Mouse (Mus musculus): Measurements from ENCODE around the gene Gm20388. TPM values are rescaled to one million over a fixed set of nuclear protein-coding genes. Genes with fewer than 3 reads are reported as not detected.

Gm20388 gene
- polyA plus RNA-seq, 1 experiment from 2014 or later: not detected

- Histone ChIP-seq H3K4me3 (replicated peaks; ENCODE audit: low read length) (no peak overlapping the region), H3K27ac (no peak overlapping the region), H3K9ac (no peak overlapping the region), H3K9me3 (ENCODE audit: control insufficient read depth, low read length) (no peaks in the 10 kb centered on the region), H3K36me3 (replicated peaks; ENCODE audit: control insufficient read depth, insufficient read depth) (peaks cover 43% of the 10 kb centered on the region), H3K27me3 (ENCODE audit: control insufficient read depth, insufficient read depth, low read length) (no peaks in the 10 kb centered on the region), H3K4me1 (replicated peaks; ENCODE audit: control insufficient read depth, insufficient read depth, low read length) (no peaks in the 10 kb centered on the region), H3K4me2 (replicated peaks) (no peak overlapping the region)
- DNase-seq (ENCODE audit: low spot score) (no peak), ATAC-seq (ENCODE audit: low FRiP score) (no peak)
- WGBS: 59% methylated on average over 9 of the region's 9 CpGs
Measured at GRCm38 (mm10) chr8:122419881-122420555, 2509.4 kb downstream of the Gm20388 start.

- Histone ChIP-seq H3K4me3 (replicated peaks; ENCODE audit: low read length) (no peak within 1 kb of the TSS), H3K4me1 (replicated peaks; ENCODE audit: control insufficient read depth, insufficient read depth, low read length) (no peaks in the 10 kb centered on the region)
- 85% methylated on average over 14 of the region's 14 CpGs for WGBS
Measured at GRCm38 (mm10) chr8:122421376-122422070, 2510.9 kb downstream of the Gm20388 start, which contains the start of gene Il17c. TSS of gene Il17c (plus strand) at chr8:122422020.

DNA sequence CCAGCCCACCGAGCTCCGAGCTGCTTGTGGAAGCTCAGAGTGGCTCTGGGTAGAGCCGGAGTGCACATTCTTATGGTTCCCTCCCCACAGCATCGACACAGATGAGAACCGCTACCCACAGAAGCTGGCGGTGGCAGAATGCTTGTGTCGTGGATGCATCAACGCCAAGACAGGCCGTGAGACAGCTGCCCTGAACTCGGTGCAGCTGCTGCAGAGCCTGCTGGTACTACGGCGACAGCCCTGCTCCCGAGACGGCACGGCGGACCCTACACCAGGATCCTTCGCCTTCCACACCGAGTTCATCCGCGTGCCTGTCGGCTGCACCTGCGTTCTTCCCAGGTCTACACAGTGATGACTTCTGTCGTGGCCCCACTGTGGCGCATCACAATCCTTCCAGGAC lies 2512.6 kb downstream of the Gm20388 start:
- H3K9me3 ChIP-seq (ENCODE audit: control insufficient read depth, low read length): no peaks in the 10 kb centered on the region
- no peak for DNase-seq (ENCODE audit: low spot score)
- WGBS: 85% methylated on average over 24 of the region's 24 CpGs
- peaks cover 12% of the 10 kb centered on the region for H3K36me3 ChIP-seq (replicated peaks; ENCODE audit: control insufficient read depth, insufficient read depth)
- H3K4me2 ChIP-seq (replicated peaks): no peak overlapping the region
- H3K9ac ChIP-seq: no peak overlapping the region
- H3K27ac ChIP-seq: no peak overlapping the region
- no peak overlapping the region for H3K4me3 ChIP-seq (replicated peaks; ENCODE audit: low read length)
- no peak for ATAC-seq (ENCODE audit: low FRiP score)
- H3K4me1 ChIP-seq (replicated peaks; ENCODE audit: control insufficient read depth, insufficient read depth, low read length): no peaks in the 10 kb centered on the region
- H3K27me3 ChIP-seq (ENCODE audit: control insufficient read depth, insufficient read depth, low read length): no peaks in the 10 kb centered on the region

More at GRCm38 (mm10) chr8:122421376-122422070, 2510.9 kb downstream of the Gm20388 start, which contains the start of gene Il17c:
- H3K36me3 ChIP-seq (replicated peaks; ENCODE audit: control insufficient read depth, insufficient read depth): peaks cover 28% of the 10 kb centered on the region
- H3K9ac ChIP-seq: no peak within 1 kb of the TSS
- no peaks in the 10 kb centered on the region for H3K27me3 ChIP-seq (ENCODE audit: control insufficient read depth, insufficient read depth, low read length)
- DNase-seq (ENCODE audit: low spot score) (no peak), ATAC-seq (ENCODE audit: low FRiP score) (no peak)
- H3K4me2 ChIP-seq (replicated peaks): no peak within 1 kb of the TSS
- H3K27ac ChIP-seq: no peak within 1 kb of the TSS
- no peaks in the 10 kb centered on the region for H3K9me3 ChIP-seq (ENCODE audit: control insufficient read depth, low read length)

DNA sequence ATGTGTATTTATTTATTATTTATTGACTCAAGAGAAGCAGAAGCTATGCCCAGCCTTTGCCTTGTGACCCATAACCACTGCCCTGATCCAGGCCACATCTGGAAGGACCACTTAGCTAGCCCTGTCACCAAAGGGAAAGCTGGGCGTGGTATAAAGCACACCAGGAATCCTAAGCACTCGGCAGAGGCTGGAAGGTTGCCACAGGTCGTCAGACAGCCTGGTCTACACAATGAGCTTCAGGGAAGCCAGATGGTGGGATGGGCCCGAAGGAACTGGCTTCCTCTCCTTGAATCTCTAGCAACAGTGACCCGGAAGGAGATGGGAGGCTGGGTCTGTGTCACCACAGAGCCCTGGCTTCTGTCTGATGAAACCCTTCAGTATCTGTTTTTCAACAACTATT lies 2513.0 kb downstream of the Gm20388 start:
- H3K9me3 ChIP-seq (ENCODE audit: control insufficient read depth, low read length): no peaks in the 10 kb centered on the region
- no peaks in the 10 kb centered on the region for H3K4me1 ChIP-seq (replicated peaks; ENCODE audit: control insufficient read depth, insufficient read depth, low read length)

DNA sequence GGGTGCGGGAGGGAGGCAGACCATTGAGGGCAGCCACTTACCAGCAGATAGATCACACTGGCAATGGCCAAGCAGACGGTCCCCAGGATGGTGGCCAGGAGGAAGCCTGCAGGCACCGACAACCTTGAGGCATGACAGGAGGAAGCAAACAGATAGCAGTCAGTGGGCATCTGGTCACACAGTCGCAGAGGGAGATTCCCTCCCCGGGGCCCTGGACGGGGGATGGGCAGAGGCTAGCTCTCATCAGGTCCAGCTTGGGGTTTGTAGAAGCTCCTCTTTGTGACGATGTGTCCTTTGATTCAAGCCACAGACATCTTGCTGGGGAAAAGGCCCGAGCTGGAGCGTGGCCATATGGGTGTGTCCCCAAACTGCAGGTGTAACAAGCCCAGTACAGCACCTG lies 2515.5 kb downstream of the Gm20388 start:
- Histone ChIP-seq H3K4me3 (replicated peaks; ENCODE audit: low read length) (no peak overlapping the region), H3K9ac (no peak overlapping the region)

More for the DNA sequence above, 2513.0 kb downstream of the Gm20388 start:
- no peak overlapping the region for H3K4me2 ChIP-seq (replicated peaks)
- H3K36me3 ChIP-seq (replicated peaks; ENCODE audit: control insufficient read depth, insufficient read depth): peaks cover 7% of the 10 kb centered on the region
- ATAC-seq (ENCODE audit: low FRiP score) (no peak), DNase-seq (ENCODE audit: low spot score) (no peak)
- H3K9ac ChIP-seq: no peak overlapping the region
- H3K27me3 ChIP-seq (ENCODE audit: control insufficient read depth, insufficient read depth, low read length): no peaks in the 10 kb centered on the region
- 51% methylated on average over 5 of the region's 5 CpGs for WGBS
- H3K27ac ChIP-seq: no peak overlapping the region
- no peak overlapping the region for H3K4me3 ChIP-seq (replicated peaks; ENCODE audit: low read length)

DNA sequence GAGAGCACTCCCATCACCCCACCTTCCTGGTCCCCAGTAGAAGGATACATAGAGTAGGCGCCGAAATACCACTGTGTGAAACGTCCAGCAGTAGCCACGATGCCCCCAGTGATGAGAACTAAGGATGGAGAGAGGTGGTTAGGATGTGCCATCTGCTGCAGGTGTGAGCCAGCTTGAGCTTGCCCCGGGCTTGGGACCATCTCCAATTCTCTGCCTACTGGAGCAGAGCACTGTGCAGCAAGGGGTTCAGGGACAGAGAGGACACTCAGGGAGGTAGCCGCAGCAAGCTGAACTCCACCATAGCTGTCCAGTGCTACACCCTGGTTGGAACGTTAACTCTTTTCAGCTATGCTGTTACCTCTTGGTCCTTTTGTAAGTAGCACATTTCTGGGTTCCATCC lies 2517.0 kb downstream of the Gm20388 start:
- H3K36me3 ChIP-seq (replicated peaks; ENCODE audit: control insufficient read depth, insufficient read depth): no peaks in the 10 kb centered on the region
- H3K4me2 ChIP-seq (replicated peaks): no peak overlapping the region
- no peaks in the 10 kb centered on the region for H3K9me3 ChIP-seq (ENCODE audit: control insufficient read depth, low read length)
- ATAC-seq (ENCODE audit: low FRiP score) (no peak), DNase-seq (ENCODE audit: low spot score) (no peak)
- 90% methylated on average over 7 of the region's 7 CpGs for WGBS
- H3K27me3 ChIP-seq (ENCODE audit: control insufficient read depth, insufficient read depth, low read length): peaks cover under 1% of the 10 kb centered on the region; the same call in 1 of the 2 replicates
- no peak overlapping the region for H3K27ac ChIP-seq
- no peak overlapping the region for H3K4me3 ChIP-seq (replicated peaks; ENCODE audit: low read length)
- H3K9ac ChIP-seq: no peak overlapping the region
- H3K4me1 ChIP-seq (replicated peaks; ENCODE audit: control insufficient read depth, insufficient read depth, low read length): peaks cover 6% of the 10 kb centered on the region

More for the DNA sequence above, 2515.5 kb downstream of the Gm20388 start:
- Histone ChIP-seq H3K4me1 (replicated peaks; ENCODE audit: control insufficient read depth, insufficient read depth, low read length) (no peaks in the 10 kb centered on the region), H3K27me3 (ENCODE audit: control insufficient read depth, insufficient read depth, low read length) (no peaks in the 10 kb centered on the region), H3K4me2 (replicated peaks) (no peak overlapping the region), H3K36me3 (replicated peaks; ENCODE audit: control insufficient read depth, insufficient read depth) (no peaks in the 10 kb centered on the region), H3K27ac (no peak overlapping the region), H3K9me3 (ENCODE audit: control insufficient read depth, low read length) (no peaks in the 10 kb centered on the region)
- DNase-seq (ENCODE audit: low spot score): no peak
- 81% methylated on average over 9 of the region's 9 CpGs for WGBS
- ATAC-seq (ENCODE audit: low FRiP score): no peak

GRCm38 (mm10) chr8:122428163-122428562 lies 2517.5 kb downstream of the Gm20388 start:
- Histone ChIP-seq H3K4me3 (replicated peaks; ENCODE audit: low read length) (no peak overlapping the region), H3K4me1 (replicated peaks; ENCODE audit: control insufficient read depth, insufficient read depth, low read length) (peaks cover 9% of the 10 kb centered on the region), H3K9me3 (ENCODE audit: control insufficient read depth, low read length) (no peaks in the 10 kb centered on the region), H3K27ac (no peak overlapping the region), H3K36me3 (replicated peaks; ENCODE audit: control insufficient read depth, insufficient read depth) (peaks cover under 1% of the 10 kb centered on the region; the same call in 1 of the 2 replicates), H3K9ac (no peak overlapping the region), H3K27me3 (ENCODE audit: control insufficient read depth, insufficient read depth, low read length) (peaks cover 6% of the 10 kb centered on the region; the same call in 1 of the 2 replicates), H3K4me2 (replicated peaks) (no peak overlapping the region)
- 90% methylated on average over 9 of the region's 9 CpGs for WGBS
- no peak for ATAC-seq (ENCODE audit: low FRiP score)
- DNase-seq (ENCODE audit: low spot score): no peak

DNA sequence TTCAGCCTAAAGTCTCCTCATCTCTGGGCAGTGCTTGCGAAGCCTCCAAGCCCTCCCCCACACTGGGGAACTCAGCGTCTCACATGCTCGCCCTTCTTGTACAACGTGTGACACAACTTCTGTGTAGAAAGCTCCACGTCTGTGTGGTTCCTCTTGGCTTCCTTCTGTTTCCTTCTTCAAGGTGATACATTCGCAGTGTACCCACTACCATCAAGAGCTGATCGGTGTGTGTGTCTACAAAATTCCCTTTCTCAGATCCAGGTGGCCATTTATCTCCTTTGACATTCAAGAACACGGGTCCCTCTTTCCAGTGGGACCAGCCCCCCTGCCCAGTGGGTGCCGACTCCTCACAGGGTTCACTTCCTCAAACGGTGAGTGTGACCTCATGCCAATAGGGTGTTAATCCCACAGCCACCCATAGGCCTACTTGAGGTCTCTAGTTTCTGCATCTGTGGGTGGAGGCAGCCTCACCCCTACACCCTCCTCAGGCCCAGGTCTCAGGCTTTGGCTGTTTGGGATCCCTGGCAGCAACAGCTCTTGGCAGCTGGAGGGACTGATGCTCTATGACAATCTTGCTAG lies 2519.5 kb downstream of the Gm20388 start:
- H3K27ac ChIP-seq: no peak overlapping the region
- H3K4me3 ChIP-seq (replicated peaks; ENCODE audit: low read length): no peak overlapping the region
- peaks cover 19% of the 10 kb centered on the region for H3K36me3 ChIP-seq (replicated peaks; ENCODE audit: control insufficient read depth, insufficient read depth)
- peaks cover 9% of the 10 kb centered on the region for H3K4me1 ChIP-seq (replicated peaks; ENCODE audit: control insufficient read depth, insufficient read depth, low read length)
- H3K27me3 ChIP-seq (ENCODE audit: control insufficient read depth, insufficient read depth, low read length): peaks cover 6% of the 10 kb centered on the region; the same call in 1 of the 2 replicates
- no peak overlapping the region for H3K9ac ChIP-seq
- DNase-seq (ENCODE audit: low spot score): no peak
- H3K4me2 ChIP-seq (replicated peaks): no peak overlapping the region
- no peak for ATAC-seq (ENCODE audit: low FRiP score)
- 86% methylated on average over 10 of the region's 10 CpGs for WGBS
- H3K9me3 ChIP-seq (ENCODE audit: control insufficient read depth, low read length): no peaks in the 10 kb centered on the region

DNA sequence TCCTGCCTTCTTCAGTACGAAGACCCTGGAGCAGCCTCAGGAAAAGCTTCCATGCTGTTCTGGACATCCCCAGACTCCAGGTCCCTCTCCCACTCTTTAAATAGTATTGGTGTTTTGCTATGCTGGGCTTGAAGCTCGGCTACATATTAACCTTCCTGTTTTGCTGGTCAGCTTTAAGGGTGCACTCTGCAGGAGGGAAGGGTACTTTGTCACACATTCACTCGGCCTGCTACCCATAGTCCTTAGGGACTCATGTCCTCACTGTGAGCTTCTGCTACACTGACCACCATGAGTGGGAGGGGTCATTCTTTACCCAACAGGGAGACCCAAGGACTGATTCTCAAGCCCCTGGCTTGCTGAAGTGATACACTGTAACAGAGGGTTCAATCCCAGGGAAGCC lies 2520.0 kb downstream of the Gm20388 start:
- ATAC-seq (ENCODE audit: low FRiP score) (no peak), DNase-seq (ENCODE audit: low spot score) (no peak)
- Histone ChIP-seq H3K4me1 (replicated peaks; ENCODE audit: control insufficient read depth, insufficient read depth, low read length) (peaks cover 9% of the 10 kb centered on the region), H3K27ac (no peak overlapping the region), H3K4me2 (replicated peaks) (no peak overlapping the region), H3K27me3 (ENCODE audit: control insufficient read depth, insufficient read depth, low read length) (peaks cover 6% of the 10 kb centered on the region; the same call in 1 of the 2 replicates), H3K36me3 (replicated peaks; ENCODE audit: control insufficient read depth, insufficient read depth) (peaks cover 24% of the 10 kb centered on the region), H3K4me3 (replicated peaks; ENCODE audit: low read length) (no peak overlapping the region), H3K9ac (no peak overlapping the region), H3K9me3 (ENCODE audit: control insufficient read depth, low read length) (no peaks in the 10 kb centered on the region)
- WGBS: 78% methylated on average over 3 of the region's 3 CpGs
